Mouse (Mus musculus) adrenal gland, postnatal 14 days (tissue): Measurements from ENCODE around the gene Gpx5. TPM values are rescaled to one million over a fixed set of nuclear protein-coding genes. Genes with fewer than 3 reads are reported as not detected.
A peak's percentile ranks its signal among the peaks of the same experiment; 100 is the strongest.
"Not testable (repeated sequence)": the region's sequence is repeated elsewhere in the genome, so short reads cannot be mapped to it uniquely, and the experiment has no call there.

ENCODE experiments used
- DNase-seq: peaks from one replicate; pipeline ENCODE4 v3.0.0; 2021; ENCODE audit warnings: mixed read lengths
- total RNA-seq: library from RNA; stranded (reverse); gene quantifications from 2 replicates; pipeline ENCODE4 v1.2.3, GENCODE M21; 2021

The Gpx5 gene
- total RNA-seq, 1 experiment from 2014 or later, result not detected

GRCm38 (mm10) chr13:21265736-21266135, 26.8 kb downstream of the Gpx5 start:
- no peak for DNase-seq

GRCm38 (mm10) chr13:21264366-21264765, 28.2 kb downstream of the Gpx5 start:
- no peak for DNase-seq

- no peak for DNase-seq
These were observed 28.6 kb downstream of the Gpx5 start for GRCm38 (mm10) chr13:21263910-21264309.

- DNase-seq, result no peak
These were observed 29.6 kb downstream of the Gpx5 start for GRCm38 (mm10) chr13:21262787-21263461.

GRCm38 (mm10) chr13:21260289-21260688, 32.2 kb downstream of the Gpx5 start:
- DNase-seq, result no peak

- DNase-seq, result peak; percentile 44
These were observed 32.8 kb downstream of the Gpx5 start for GRCm38 (mm10) chr13:21259677-21260113.

- no peak for DNase-seq
These were observed 33.3 kb downstream of the Gpx5 start for GRCm38 (mm10) chr13:21259171-21259631.

GRCm38 (mm10) chr13:21258524-21258923, 34.0 kb downstream of the Gpx5 start:
- DNase-seq, result no peak

- DNase-seq, result peak; percentile 32
These were observed 38.5 kb downstream of the Gpx5 start for GRCm38 (mm10) chr13:21253986-21254385.

GRCm38 (mm10) chr13:21253569-21253968, 39.0 kb downstream of the Gpx5 start:
- no peak for DNase-seq

- DNase-seq, result no peak
These were observed 39.5 kb downstream of the Gpx5 start for GRCm38 (mm10) chr13:21253040-21253439.

GRCm38 (mm10) chr13:21250074-21250681, 42.4 kb downstream of the Gpx5 start:
- no peak for DNase-seq

- DNase-seq, result no peak
These were observed 43.5 kb downstream of the Gpx5 start for GRCm38 (mm10) chr13:21249022-21249421.

GRCm38 (mm10) chr13:21246276-21246675, 46.3 kb downstream of the Gpx5 start:
- DNase-seq, result no peak

GRCm38 (mm10) chr13:21244967-21245366, 47.6 kb downstream of the Gpx5 start:
- DNase-seq, result not testable (repeated sequence)

- no peak for DNase-seq
These were observed 48.4 kb downstream of the Gpx5 start for GRCm38 (mm10) chr13:21244089-21244488.

- DNase-seq, result no peak
These were observed 49.3 kb downstream of the Gpx5 start for GRCm38 (mm10) chr13:21243196-21243595.

- DNase-seq, result peak; percentile 14
These were observed 50.0 kb downstream of the Gpx5 start for GRCm38 (mm10) chr13:21242408-21243125.

GRCm38 (mm10) chr13:21240788-21241187, 51.7 kb downstream of the Gpx5 start:
- DNase-seq, result no peak

- no peak for DNase-seq
These were observed 55.4 kb downstream of the Gpx5 start for GRCm38 (mm10) chr13:21237161-21237560.

- no peak for DNase-seq
These were observed 55.8 kb downstream of the Gpx5 start for GRCm38 (mm10) chr13:21236714-21237113.
